Mouse (Mus musculus): Measurements from ENCODE around the gene Pknox2. TPM values are rescaled to one million over a fixed set of nuclear protein-coding genes. Genes with fewer than 3 reads are reported as not detected.

The Pknox2 gene
- polyA plus RNA-seq, 1 experiment from 2014 or later: 11.7 TPM

DNA sequence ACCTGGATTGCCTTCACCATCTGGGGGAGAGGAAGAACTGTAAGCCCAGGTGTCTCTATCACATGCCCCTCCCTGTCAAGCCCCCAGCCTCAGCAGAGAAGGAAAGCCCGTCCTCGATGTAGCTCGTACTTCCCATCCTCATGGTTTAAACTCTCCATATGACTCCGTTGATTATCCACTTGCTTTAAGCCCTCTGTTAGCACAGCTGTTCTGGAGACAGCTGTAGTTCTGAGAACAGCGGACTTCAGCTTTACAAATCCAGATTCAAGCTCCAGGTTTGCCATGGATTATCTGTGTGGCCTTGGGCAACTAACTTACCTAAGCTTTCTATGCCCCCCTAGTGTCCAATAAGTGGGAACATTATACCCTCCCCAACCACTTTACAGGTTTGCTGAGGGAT lies 223.5 kb downstream of the Pknox2 start:
- Histone ChIP-seq H3K9me3 (replicated peaks) (no peaks in the 10 kb centered on the region), H3K27ac (no peak overlapping the region), H3K4me3 (no peak overlapping the region), H3K36me3 (no peaks in the 10 kb centered on the region), H3K4me1 (peaks cover 7% of the 10 kb centered on the region; the same call in 1 of the 2 replicates), H3K27me3 (ENCODE audit: low read depth, poor library complexity, severe bottlenecking) (peaks cover 48% of the 10 kb centered on the region)
- no peak for DNase-seq (ENCODE audit: low spot score)
- 86% methylated on average over 5 of the region's 5 CpGs for WGBS

DNA sequence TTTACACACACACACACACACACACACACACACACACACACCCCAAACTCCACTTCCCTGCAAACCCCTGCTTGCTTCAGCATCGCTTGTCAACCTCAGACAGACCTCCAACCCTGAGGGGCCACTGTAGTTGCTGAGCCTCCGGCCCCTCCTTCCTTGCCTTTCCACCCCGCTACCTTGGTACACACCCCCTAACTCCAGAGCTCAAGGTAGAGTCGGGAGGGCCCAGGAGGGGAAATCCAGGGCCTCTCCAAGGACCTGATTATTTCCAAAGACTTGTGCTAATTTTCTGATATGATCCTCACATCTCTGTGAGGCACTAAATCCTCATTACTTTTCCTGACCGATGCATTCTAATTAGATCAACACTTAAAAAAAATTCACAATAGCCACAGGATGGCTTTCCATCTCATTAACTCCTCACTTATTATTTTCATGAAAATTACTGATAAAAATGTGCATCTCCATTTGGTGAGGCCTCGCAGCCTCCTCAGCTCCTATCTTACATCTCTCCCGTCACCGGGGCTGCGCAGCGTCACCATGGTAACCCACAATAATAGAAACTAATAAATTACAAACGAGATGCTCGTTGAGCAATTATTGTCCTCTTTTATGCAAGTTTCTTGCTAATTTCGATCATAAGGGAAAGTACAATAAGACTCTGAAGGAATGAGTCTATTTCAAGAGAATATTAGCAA lies 225.3 kb downstream of the Pknox2 start:
- Histone ChIP-seq H3K4me3 (no peak overlapping the region), H3K9me3 (replicated peaks) (no peaks in the 10 kb centered on the region), H3K27ac (no peak overlapping the region), H3K4me1 (peaks cover 13% of the 10 kb centered on the region), H3K36me3 (no peaks in the 10 kb centered on the region), H3K27me3 (ENCODE audit: low read depth, poor library complexity, severe bottlenecking) (peaks cover 57% of the 10 kb centered on the region)
- no peak for DNase-seq (ENCODE audit: low spot score)
- 83% methylated on average over 13 of the region's 13 CpGs for WGBS

- H3K4me1 ChIP-seq: peaks cover 18% of the 10 kb centered on the region
- H3K27me3 ChIP-seq (ENCODE audit: low read depth, poor library complexity, severe bottlenecking): peaks cover 72% of the 10 kb centered on the region
- DNase-seq (ENCODE audit: low spot score): no peak
- H3K4me3 ChIP-seq: no peak overlapping the region
- WGBS: 68% methylated on average over 4 of the region's 4 CpGs
- no peak overlapping the region for H3K27ac ChIP-seq
- H3K9me3 ChIP-seq (replicated peaks): no peaks in the 10 kb centered on the region
- no peaks in the 10 kb centered on the region for H3K36me3 ChIP-seq
Observed at GRCm38 (mm10) chr9:36919472-36919871, 227.7 kb downstream of the Pknox2 start.

GRCm38 (mm10) chr9:36918582-36918981 lies 228.6 kb downstream of the Pknox2 start:
- no peak for DNase-seq (ENCODE audit: low spot score)
- Histone ChIP-seq H3K4me3 (no peak overlapping the region), H3K27ac (no peak overlapping the region), H3K4me1 (peaks cover 18% of the 10 kb centered on the region), H3K36me3 (no peaks in the 10 kb centered on the region), H3K27me3 (ENCODE audit: low read depth, poor library complexity, severe bottlenecking) (peaks cover 77% of the 10 kb centered on the region), H3K9me3 (replicated peaks) (no peaks in the 10 kb centered on the region)
- 67% methylated on average over 3 of the region's 3 CpGs for WGBS

DNA sequence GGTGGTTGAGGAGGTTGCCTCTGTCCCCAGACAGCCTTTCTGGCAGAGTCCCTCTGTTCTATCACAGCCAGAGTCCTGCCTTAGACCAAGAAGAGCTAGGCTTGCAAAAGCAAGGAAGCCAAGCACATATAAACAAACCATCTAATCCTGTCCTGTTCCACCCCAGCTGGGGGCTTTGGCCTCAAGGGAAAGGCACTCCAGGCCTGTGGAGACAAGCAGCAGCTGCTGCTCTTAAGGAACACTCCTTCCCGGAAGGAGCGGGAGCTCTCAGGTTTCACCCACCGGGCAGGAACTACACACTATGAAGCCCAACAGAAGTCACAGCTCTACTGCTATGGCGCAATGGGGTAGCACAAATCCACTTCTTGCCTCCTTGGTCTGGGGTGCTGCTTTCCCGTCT lies 230.3 kb downstream of the Pknox2 start:
- WGBS: 21% methylated on average over 5 of the region's 5 CpGs
- Histone ChIP-seq H3K27me3 (ENCODE audit: low read depth, poor library complexity, severe bottlenecking) (peaks cover 72% of the 10 kb centered on the region), H3K4me3 (no peak overlapping the region)

DNA sequence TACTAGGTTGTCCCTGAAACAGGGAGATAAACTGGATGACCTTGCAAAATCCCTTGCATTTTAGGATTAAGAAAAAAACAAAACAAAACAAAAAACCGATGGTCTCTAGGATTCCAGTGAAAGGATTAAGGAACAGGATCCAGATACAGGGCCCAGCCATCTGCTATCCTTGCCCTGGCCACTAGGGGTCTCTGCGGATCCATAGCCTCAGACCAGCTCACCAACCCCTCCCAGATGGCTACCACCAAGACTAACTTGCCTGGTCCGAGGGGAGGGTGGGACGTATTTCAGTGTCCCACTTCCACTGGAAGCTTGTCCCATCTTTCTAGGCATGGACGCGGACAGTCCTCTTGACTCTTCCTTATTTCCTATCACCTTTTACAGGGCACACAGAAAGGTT lies 230.8 kb downstream of the Pknox2 start:
- no peak overlapping the region for H3K27ac ChIP-seq

More for the DNA sequence above, 230.3 kb downstream of the Pknox2 start:
- DNase-seq (ENCODE audit: low spot score): peak; percentile 61
- Histone ChIP-seq H3K4me1 (peaks cover 18% of the 10 kb centered on the region), H3K27ac (no peak overlapping the region), H3K9me3 (replicated peaks) (no peaks in the 10 kb centered on the region), H3K36me3 (no peaks in the 10 kb centered on the region)

GRCm38 (mm10) chr9:36905452-36905851 lies 241.8 kb downstream of the Pknox2 start:
- no peaks in the 10 kb centered on the region for H3K36me3 ChIP-seq

More for the DNA sequence above, 230.8 kb downstream of the Pknox2 start:
- Histone ChIP-seq H3K36me3 (no peaks in the 10 kb centered on the region), H3K4me1 (peaks cover 15% of the 10 kb centered on the region), H3K4me3 (no peak overlapping the region), H3K27me3 (ENCODE audit: low read depth, poor library complexity, severe bottlenecking) (peaks cover 69% of the 10 kb centered on the region), H3K9me3 (replicated peaks) (no peaks in the 10 kb centered on the region)
- 6% methylated on average over 6 of the region's 6 CpGs for WGBS
- DNase-seq (ENCODE audit: low spot score): peak; percentile 87

DNA sequence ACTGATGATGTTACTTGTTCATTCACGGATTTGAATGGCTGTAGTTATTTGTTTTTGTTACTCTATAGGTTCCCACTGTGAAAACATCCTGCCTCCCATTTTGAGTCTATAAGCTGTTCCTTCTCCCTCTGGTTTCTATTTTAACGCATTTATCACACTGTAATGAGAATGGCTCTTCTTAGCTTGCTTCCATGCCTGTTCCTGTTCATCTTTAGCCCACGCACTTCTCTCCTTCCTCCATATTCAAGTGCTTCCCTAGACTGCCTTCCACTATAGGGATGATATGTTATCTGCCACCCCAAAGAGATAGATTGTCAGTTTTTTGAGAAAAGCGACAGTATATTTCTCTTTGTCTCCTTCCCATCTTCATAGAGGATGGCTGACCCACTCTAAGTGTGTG lies 246.7 kb downstream of the Pknox2 start:
- Histone ChIP-seq H3K4me1 (no peaks in the 10 kb centered on the region), H3K4me3 (no peak overlapping the region), H3K36me3 (no peaks in the 10 kb centered on the region), H3K9me3 (replicated peaks) (no peaks in the 10 kb centered on the region), H3K27ac (no peak overlapping the region), H3K27me3 (ENCODE audit: low read depth, poor library complexity, severe bottlenecking) (0 out of 2 replicates have a peak, but pooled peaks cover 3% of the 10 kb centered on the region)
- DNase-seq (ENCODE audit: low spot score): no peak
- WGBS: 92% methylated on average over 4 of the region's 4 CpGs

More at GRCm38 (mm10) chr9:36905452-36905851, 241.8 kb downstream of the Pknox2 start:
- 74% methylated on average over 4 of the region's 4 CpGs for WGBS
- Histone ChIP-seq H3K9me3 (replicated peaks) (no peaks in the 10 kb centered on the region), H3K27ac (no peak overlapping the region), H3K27me3 (ENCODE audit: low read depth, poor library complexity, severe bottlenecking) (no peaks in the 10 kb centered on the region), H3K4me1 (no peaks in the 10 kb centered on the region), H3K4me3 (no peak overlapping the region)
- no peak for DNase-seq (ENCODE audit: low spot score)

DNA sequence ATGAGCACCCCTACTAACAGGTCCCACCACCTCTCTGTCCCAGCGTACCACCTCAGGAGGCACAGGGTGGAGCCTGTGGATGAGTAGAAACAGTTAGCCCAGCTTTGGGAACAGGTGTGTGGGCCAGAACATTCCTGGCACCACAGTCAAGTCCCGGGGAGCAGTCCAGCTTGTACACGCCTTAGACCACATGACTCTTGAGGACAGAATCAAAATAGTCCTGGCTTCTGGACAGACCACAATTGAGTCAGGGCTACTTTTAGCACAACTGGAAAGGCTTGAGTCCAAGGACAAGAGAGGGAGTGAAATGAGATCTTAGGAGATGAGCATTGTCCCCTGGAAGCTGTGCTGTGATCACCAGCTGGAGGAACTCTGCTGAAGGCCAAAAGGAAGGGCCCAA lies 248.6 kb downstream of the Pknox2 start:
- H3K4me3 ChIP-seq: no peak overlapping the region
- no peaks in the 10 kb centered on the region for H3K4me1 ChIP-seq
- H3K36me3 ChIP-seq: no peaks in the 10 kb centered on the region
- 0 out of 2 replicates have a peak, but pooled peaks cover 3% of the 10 kb centered on the region for H3K27me3 ChIP-seq (ENCODE audit: low read depth, poor library complexity, severe bottlenecking)
- no peak overlapping the region for H3K27ac ChIP-seq
- no peak for DNase-seq (ENCODE audit: low spot score)
- WGBS: 96% methylated on average over 3 of the region's 3 CpGs
- no peaks in the 10 kb centered on the region for H3K9me3 ChIP-seq (replicated peaks)

- 83% methylated on average over 8 of the region's 8 CpGs for WGBS
- H3K4me1 ChIP-seq: no peaks in the 10 kb centered on the region
- 0 out of 2 replicates have a peak, but pooled peaks cover 3% of the 10 kb centered on the region for H3K27me3 ChIP-seq (ENCODE audit: low read depth, poor library complexity, severe bottlenecking)
- H3K9me3 ChIP-seq (replicated peaks): no peaks in the 10 kb centered on the region
- DNase-seq (ENCODE audit: low spot score): peak; percentile 72
- no peaks in the 10 kb centered on the region for H3K36me3 ChIP-seq
- no peak overlapping the region for H3K4me3 ChIP-seq
- H3K27ac ChIP-seq: no peak overlapping the region
Observed at GRCm38 (mm10) chr9:36895009-36895693, 252.1 kb downstream of the Pknox2 start.

DNA sequence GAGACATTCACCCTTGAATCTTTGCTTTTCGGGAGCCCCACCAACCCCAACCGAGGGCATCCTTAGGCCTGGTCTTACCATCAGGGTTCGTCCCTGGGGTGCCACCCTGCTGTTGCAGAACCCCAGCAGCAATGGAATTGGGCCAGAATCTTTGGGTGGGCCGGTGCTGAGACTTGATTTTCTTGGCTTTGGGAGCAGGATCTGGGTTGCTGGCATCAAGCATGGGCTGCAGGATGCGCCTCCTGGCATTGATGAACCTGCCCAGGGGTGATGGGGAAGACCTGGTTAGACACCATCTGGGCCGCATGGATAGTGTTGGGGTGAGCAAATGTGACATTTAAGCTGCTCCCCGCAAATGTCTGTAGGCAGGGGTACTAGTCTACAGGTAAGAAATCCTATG lies 253.0 kb downstream of the Pknox2 start:
- Histone ChIP-seq H3K9me3 (replicated peaks) (no peaks in the 10 kb centered on the region), H3K27me3 (ENCODE audit: low read depth, poor library complexity, severe bottlenecking) (no peaks in the 10 kb centered on the region), H3K4me1 (no peaks in the 10 kb centered on the region), H3K27ac (no peak overlapping the region), H3K36me3 (no peaks in the 10 kb centered on the region), H3K4me3 (no peak overlapping the region)
- 85% methylated on average over 7 of the region's 7 CpGs for WGBS
- no peak for DNase-seq (ENCODE audit: low spot score)

- Histone ChIP-seq H3K4me3 (no peak overlapping the region), H3K27me3 (ENCODE audit: low read depth, poor library complexity, severe bottlenecking) (no peaks in the 10 kb centered on the region), H3K4me1 (no peaks in the 10 kb centered on the region), H3K36me3 (no peaks in the 10 kb centered on the region), H3K27ac (no peak overlapping the region), H3K9me3 (replicated peaks) (no peaks in the 10 kb centered on the region)
- DNase-seq (ENCODE audit: low spot score): no peak
- 87% methylated on average over 6 of the region's 6 CpGs for WGBS
Observed at GRCm38 (mm10) chr9:36893413-36893990, 253.7 kb downstream of the Pknox2 start.

DNA sequence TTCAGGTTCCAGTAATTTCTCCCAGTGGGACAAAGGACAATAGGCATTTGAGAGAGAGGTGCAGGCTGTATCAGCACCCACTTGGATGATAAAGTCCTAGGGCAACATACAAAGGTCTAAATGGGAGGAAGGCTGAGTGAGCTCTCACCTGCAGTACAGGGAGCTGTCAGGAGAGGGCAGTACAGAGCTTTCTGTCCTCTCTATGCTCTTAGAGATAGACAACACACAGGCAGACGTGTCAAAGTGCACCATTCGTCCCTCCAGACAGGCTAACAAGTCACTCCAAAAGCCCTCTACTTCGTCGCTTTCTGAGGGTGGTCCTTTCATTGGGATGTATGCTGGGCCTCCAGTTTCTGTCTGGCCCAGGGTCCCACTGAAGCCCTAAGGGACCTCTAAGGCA lies 256.7 kb downstream of the Pknox2 start:
- Histone ChIP-seq H3K36me3 (no peaks in the 10 kb centered on the region), H3K9me3 (replicated peaks) (no peaks in the 10 kb centered on the region), H3K4me3 (no peak overlapping the region), H3K4me1 (no peaks in the 10 kb centered on the region), H3K27ac (no peak overlapping the region), H3K27me3 (ENCODE audit: low read depth, poor library complexity, severe bottlenecking) (no peaks in the 10 kb centered on the region)
- 37% methylated on average over 4 of the region's 4 CpGs for WGBS
- DNase-seq (ENCODE audit: low spot score): peak; percentile 73
